Mouse (Mus musculus) small intestine, adult 2 months (tissue): ENCODE results near the gene Ccna1.

Experiments
- CTCF ChIP-seq: fragments of 200-500 bp; IDR thresholded peaks from 2 replicates; pipeline ENCODE4 v1.5.1; 2012; ENCODE audit warnings: low read depth, mild to moderate bottlenecking, control low read depth, inconsistent platforms, low read length, moderate library complexity, mixed read lengths; ENCODE audit not compliant: insufficient replicate concordance, insufficient read length; ENCODE audit errors: extremely low read depth
- POLR2A ChIP-seq: fragments of 200-500 bp; IDR thresholded peaks from 2 replicates; pipeline ENCODE4 v1.6.1; 2012; ENCODE audit warnings: low read depth, mild to moderate bottlenecking, control low read depth, inconsistent platforms, low read length, moderate library complexity

- TF ChIP-seq POLR2A (no peak), CTCF (no peak)
These were observed 10.7 kb upstream of the Ccna1 start for GRCm38 (mm10) chr3:55065738-55066665.
